Mouse (Mus musculus): ENCODE measurements at regions not wholly inside any gene's neighbourhood (a gene's known extent, or its start where the extent isn't known, plus 50 kb on each side); places are given as distances from the start of the nearest gene placed in this dataset.

DNA sequence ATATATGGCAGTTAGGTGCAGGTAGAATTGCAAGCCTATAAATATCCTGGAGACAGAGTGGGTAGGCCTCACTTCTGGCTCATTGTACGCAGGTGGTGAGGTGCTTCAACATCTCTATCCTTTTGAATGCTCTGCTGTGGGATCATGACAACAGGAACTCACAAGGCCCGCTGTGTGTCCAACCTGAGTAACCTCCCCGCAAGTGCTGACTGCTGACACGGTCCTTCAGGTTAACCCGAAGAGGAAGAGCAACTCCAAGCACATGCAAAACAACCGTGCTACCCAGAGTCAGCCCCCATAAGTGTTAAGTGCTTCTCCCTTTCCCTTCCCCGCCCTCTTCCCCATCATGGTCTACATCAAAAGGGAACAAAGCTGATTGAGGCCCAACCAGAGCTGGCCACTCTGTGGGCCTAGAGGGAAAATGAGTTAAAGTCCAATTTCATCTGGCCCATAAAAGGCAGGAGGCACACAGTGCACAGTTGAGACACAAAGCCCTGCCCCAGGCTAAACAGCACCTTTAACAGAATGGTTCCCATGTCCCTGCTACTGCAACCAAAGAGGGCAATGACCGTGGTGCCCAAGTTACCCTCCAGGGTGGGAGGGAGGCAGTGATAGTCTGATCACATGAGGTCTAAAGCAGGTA, 253.0 kb downstream of the Bcl11b start:
- Histone ChIP-seq H3K9ac (replicated peaks; ENCODE audit: low read length, poor library complexity, severe bottlenecking) (no peak overlapping the region), H3K36me3 (ENCODE audit: insufficient read depth, low read length) (no peaks in the 10 kb centered on the region), H3K27ac (ENCODE audit: low read depth, low read length) (no peak overlapping the region), H3K4me2 (ENCODE audit: low read depth, low read length, poor library complexity, severe bottlenecking) (no peak overlapping the region), H3K9me3 (ENCODE audit: low read length) (no peaks in the 10 kb centered on the region), H3K4me3 (ENCODE audit: low read depth, low read length) (no peak overlapping the region), H3K27me3 (ENCODE audit: insufficient read depth, low read length) (0 out of 2 replicates have a peak, but pooled peaks cover 3% of the 10 kb centered on the region), H3K4me1 (ENCODE audit: insufficient read depth, low read length) (no peaks in the 10 kb centered on the region)
- TF ChIP-seq CTCF (IDR thresholded peaks at IDR 0.05) = no peak
- 97% methylated on average over 8 of the region's 8 CpGs for WGBS
- ATAC-seq (ENCODE audit: low FRiP score) = no peak
- DNase-seq (ENCODE audit: low spot score) = no peak

DNA sequence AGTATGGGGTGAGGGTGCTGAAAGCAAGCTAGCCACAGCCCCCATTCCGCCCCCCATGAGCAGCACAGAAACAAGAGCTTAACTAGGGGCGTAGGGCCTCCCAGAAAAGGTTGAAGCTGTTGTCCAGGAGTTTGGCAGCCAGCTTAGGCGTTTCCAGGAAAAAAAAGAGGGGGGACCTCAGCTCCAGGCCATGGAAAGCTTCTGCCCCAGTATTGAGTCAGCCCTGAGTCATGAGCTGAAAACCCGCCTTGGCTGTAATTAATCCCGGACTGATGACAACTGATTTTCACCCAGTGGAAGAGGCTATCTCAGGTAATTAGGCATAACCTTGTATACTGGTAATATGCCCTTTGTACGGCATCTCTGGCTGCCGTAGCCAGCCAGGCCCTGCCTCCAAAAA, 251.3 kb downstream of the Bcl11b start:
- WGBS = 73% methylated on average over 7 of the region's 7 CpGs
- DNase-seq (ENCODE audit: low spot score) (no peak), ATAC-seq (ENCODE audit: low FRiP score) (no peak)
- Histone ChIP-seq H3K27ac (ENCODE audit: low read depth, low read length) (no peak overlapping the region), H3K4me1 (ENCODE audit: insufficient read depth, low read length) (no peaks in the 10 kb centered on the region), H3K36me3 (ENCODE audit: insufficient read depth, low read length) (no peaks in the 10 kb centered on the region), H3K4me2 (ENCODE audit: low read depth, low read length, poor library complexity, severe bottlenecking) (no peak overlapping the region), H3K9me3 (ENCODE audit: low read length) (no peaks in the 10 kb centered on the region), H3K27me3 (ENCODE audit: insufficient read depth, low read length) (0 out of 2 replicates have a peak, but pooled peaks cover 3% of the 10 kb centered on the region), H3K4me3 (ENCODE audit: low read depth, low read length) (no peak overlapping the region), H3K9ac (replicated peaks; ENCODE audit: low read length, poor library complexity, severe bottlenecking) (no peak overlapping the region)
- no peak for TF ChIP-seq CTCF (IDR thresholded peaks at IDR 0.05)

DNA sequence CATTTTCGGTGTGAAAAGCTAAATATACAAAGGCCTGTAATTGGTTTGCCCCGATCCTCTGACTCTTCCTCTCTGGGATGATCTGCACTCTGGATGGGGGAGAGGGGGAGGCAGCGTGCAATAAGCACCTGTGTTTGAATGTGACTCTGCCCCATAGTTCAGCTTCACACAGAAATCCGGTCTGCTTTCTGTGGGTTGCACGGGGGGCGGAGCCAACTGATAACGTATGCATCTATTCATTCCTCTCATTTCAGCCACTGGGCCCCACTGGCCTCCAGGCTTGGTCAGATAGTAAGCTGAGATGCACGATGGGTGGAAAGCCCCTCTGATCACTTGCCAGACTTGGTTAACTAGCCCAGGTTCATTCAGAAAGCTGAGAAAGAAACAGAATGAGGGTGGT, 250.8 kb downstream of the Bcl11b start:
- 0 out of 2 replicates have a peak, but pooled peaks cover 3% of the 10 kb centered on the region for H3K27me3 ChIP-seq (ENCODE audit: insufficient read depth, low read length)
- H3K9me3 ChIP-seq (ENCODE audit: low read length) = no peaks in the 10 kb centered on the region
- ATAC-seq (ENCODE audit: low FRiP score) (no peak), DNase-seq (ENCODE audit: low spot score) (no peak)
- no peak overlapping the region for H3K27ac ChIP-seq (ENCODE audit: low read depth, low read length)
- no peak for TF ChIP-seq CTCF (IDR thresholded peaks at IDR 0.05)
- no peak overlapping the region for H3K4me3 ChIP-seq (ENCODE audit: low read depth, low read length)
- no peak overlapping the region for H3K9ac ChIP-seq (replicated peaks; ENCODE audit: low read length, poor library complexity, severe bottlenecking)
- no peak overlapping the region for H3K4me2 ChIP-seq (ENCODE audit: low read depth, low read length, poor library complexity, severe bottlenecking)
- H3K36me3 ChIP-seq (ENCODE audit: insufficient read depth, low read length) = no peaks in the 10 kb centered on the region
- no peaks in the 10 kb centered on the region for H3K4me1 ChIP-seq (ENCODE audit: insufficient read depth, low read length)
- 46% methylated on average over 8 of the region's 8 CpGs for WGBS

DNA sequence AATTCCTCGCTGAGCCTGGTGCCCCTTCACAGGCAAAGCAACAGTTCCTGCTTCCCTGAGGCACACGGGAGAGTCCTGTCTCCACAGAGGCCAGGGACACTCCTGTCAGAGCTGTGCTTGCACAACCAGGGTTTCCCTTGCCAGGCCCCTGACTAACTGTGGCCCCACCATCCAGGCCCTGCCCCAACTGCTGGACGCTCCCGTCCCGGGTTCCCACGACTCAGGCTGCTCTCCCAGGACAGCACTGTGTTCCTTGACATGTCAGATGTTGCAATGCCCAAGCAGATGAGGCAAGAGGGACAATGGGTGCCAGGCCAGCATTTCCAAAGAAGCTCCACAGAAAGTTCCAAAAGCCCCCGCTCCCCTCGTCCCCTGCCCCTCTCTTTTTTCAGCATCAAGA, 250.4 kb downstream of the Bcl11b start:
- H3K9ac ChIP-seq (replicated peaks; ENCODE audit: low read length, poor library complexity, severe bottlenecking) = no peak overlapping the region
- no peak for DNase-seq (ENCODE audit: low spot score)
- no peaks in the 10 kb centered on the region for H3K36me3 ChIP-seq (ENCODE audit: insufficient read depth, low read length)
- H3K4me1 ChIP-seq (ENCODE audit: insufficient read depth, low read length) = no peaks in the 10 kb centered on the region
- WGBS = 59% methylated on average over 8 of the region's 8 CpGs
- 0 out of 2 replicates have a peak, but pooled peaks cover 3% of the 10 kb centered on the region for H3K27me3 ChIP-seq (ENCODE audit: insufficient read depth, low read length)
- no peak for TF ChIP-seq CTCF (IDR thresholded peaks at IDR 0.05)
- no peak for ATAC-seq (ENCODE audit: low FRiP score)
- H3K9me3 ChIP-seq (ENCODE audit: low read length) = no peaks in the 10 kb centered on the region
- H3K4me3 ChIP-seq (ENCODE audit: low read depth, low read length) = no peak overlapping the region
- no peak overlapping the region for H3K27ac ChIP-seq (ENCODE audit: low read depth, low read length)
- H3K4me2 ChIP-seq (ENCODE audit: low read depth, low read length, poor library complexity, severe bottlenecking) = no peak overlapping the region

DNA sequence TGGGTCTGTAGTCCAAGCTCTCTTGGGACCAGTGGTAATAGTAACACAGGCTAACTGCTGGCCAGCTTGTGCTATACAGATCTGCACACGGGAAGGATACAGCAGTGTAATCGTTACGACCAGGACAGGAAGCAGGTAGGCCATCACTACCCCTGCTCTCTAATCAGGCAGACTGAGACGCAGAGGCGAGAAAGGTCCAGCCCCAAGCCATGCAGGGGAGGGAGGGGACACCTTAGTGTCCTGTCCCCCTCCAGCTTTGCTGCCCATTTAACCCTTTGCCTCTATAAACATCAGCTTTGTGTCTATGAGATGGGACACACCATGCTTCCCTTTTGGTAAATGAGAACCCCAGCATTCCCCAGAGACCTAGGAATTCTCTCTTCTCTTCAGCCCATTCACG, 249.9 kb downstream of the Bcl11b start:
- DNase-seq (ENCODE audit: low spot score) (no peak), ATAC-seq (ENCODE audit: low FRiP score) (no peak)
- H3K27ac ChIP-seq (ENCODE audit: low read depth, low read length) = no peak overlapping the region
- no peaks in the 10 kb centered on the region for H3K9me3 ChIP-seq (ENCODE audit: low read length)
- H3K4me2 ChIP-seq (ENCODE audit: low read depth, low read length, poor library complexity, severe bottlenecking) = no peak overlapping the region
- 0 out of 2 replicates have a peak, but pooled peaks cover 3% of the 10 kb centered on the region for H3K27me3 ChIP-seq (ENCODE audit: insufficient read depth, low read length)
- no peaks in the 10 kb centered on the region for H3K36me3 ChIP-seq (ENCODE audit: insufficient read depth, low read length)
- 74% methylated on average over 6 of the region's 6 CpGs for WGBS
- no peak overlapping the region for H3K9ac ChIP-seq (replicated peaks; ENCODE audit: low read length, poor library complexity, severe bottlenecking)
- H3K4me1 ChIP-seq (ENCODE audit: insufficient read depth, low read length) = 0 out of 2 replicates have a peak, but pooled peaks cover 3% of the 10 kb centered on the region
- no peak for TF ChIP-seq CTCF (IDR thresholded peaks at IDR 0.05)
- no peak overlapping the region for H3K4me3 ChIP-seq (ENCODE audit: low read depth, low read length)

DNA sequence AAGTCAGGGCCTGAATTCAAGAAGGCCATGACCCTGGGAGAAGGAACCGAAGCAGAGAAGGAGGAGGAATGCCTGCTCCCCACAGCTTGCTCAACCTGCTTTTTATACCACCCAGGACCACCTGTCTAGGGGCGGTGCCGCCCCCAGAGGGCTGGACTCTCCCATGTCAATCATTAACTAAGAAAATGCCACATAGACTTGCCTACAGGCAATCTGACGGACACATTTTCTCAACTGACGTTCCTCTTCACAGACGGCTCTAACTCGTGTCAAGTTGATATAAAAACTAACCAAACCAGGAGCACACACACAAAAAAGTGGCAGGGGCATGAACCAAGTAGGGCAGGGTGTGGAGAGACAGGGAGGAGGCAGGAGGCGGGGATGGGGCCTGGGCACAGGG, 248.5 kb downstream of the Bcl11b start:
- Histone ChIP-seq H3K9me3 (ENCODE audit: low read length) (no peaks in the 10 kb centered on the region), H3K27ac (ENCODE audit: low read depth, low read length) (no peak overlapping the region), H3K27me3 (ENCODE audit: insufficient read depth, low read length) (0 out of 2 replicates have a peak, but pooled peaks cover 3% of the 10 kb centered on the region), H3K36me3 (ENCODE audit: insufficient read depth, low read length) (no peaks in the 10 kb centered on the region), H3K4me2 (ENCODE audit: low read depth, low read length, poor library complexity, severe bottlenecking) (no peak overlapping the region), H3K4me1 (ENCODE audit: insufficient read depth, low read length) (0 out of 2 replicates have a peak, but pooled peaks cover 3% of the 10 kb centered on the region), H3K4me3 (ENCODE audit: low read depth, low read length) (no peak overlapping the region), H3K9ac (replicated peaks; ENCODE audit: low read length, poor library complexity, severe bottlenecking) (no peak overlapping the region)
- TF ChIP-seq CTCF (IDR thresholded peaks at IDR 0.05) = no peak
- ATAC-seq (ENCODE audit: low FRiP score) (no peak), DNase-seq (ENCODE audit: low spot score) (no peak)
- WGBS = 88% methylated on average over 8 of the region's 8 CpGs

Measured in midbrain, postnatal 0 days (tissue).